Mouse (Mus musculus) liver, embryonic 14.5 days (tissue): ENCODE measurements around the gene Gm28051. TPM values are rescaled to one million over a fixed set of nuclear protein-coding genes. Genes with fewer than 3 reads are reported as not detected.

Source experiments
- ATAC-seq: fragments of 200-750 bp; cut with Nextera tagmentation; 2 replicates; pipeline ENCODE4 v1.8.0; 2017; ENCODE audit warnings: moderate number of reproducible peaks, mild to moderate bottlenecking, moderate library complexity; ENCODE audit not compliant: insufficient read depth
- DNase-seq, 3 experiments: peaks; one replicate each; pipeline ENCODE4 v3.0.0-alpha.2; 2012 to 2013; ENCODE audit warnings: low read depth in 3 of 3, low spot score in 3 of 3
- H3K27ac ChIP-seq: fragments of 300-500 bp; sonication (generic); 2 replicates; pipeline ENCODE4 v1.5.1; 2014; ENCODE audit warnings: moderate library complexity, mild to moderate bottlenecking, control low read depth, inconsistent platforms
- H3K27me3 ChIP-seq: fragments of 300-500 bp; sonication (generic); 2 replicates; pipeline ENCODE4 v1.6.1; 2014; ENCODE audit warnings: mild to moderate bottlenecking, low read length, moderate library complexity; ENCODE audit not compliant: control insufficient read depth, insufficient read depth
- H3K36me3 ChIP-seq: fragments of 300-500 bp; sonication (generic); replicated peaks from 2 replicates; pipeline ENCODE4 v1.6.1; 2014; ENCODE audit warnings: low read depth; ENCODE audit not compliant: control insufficient read depth, insufficient read depth
- H3K4me1 ChIP-seq, 2 experiments: fragments of 200-500 bp in 1 of 2; fragments of 300-500 bp in 1 of 2; sonication (generic) in 1 of 2; replicated peaks; 2 replicates each; pipeline ENCODE4 v1.6.1; 2012 to 2014; ENCODE audit warnings: antibody characterized with exemption in 1 of 2, inconsistent platforms in 1 of 2, low read length in 1 of 2; ENCODE audit not compliant: control insufficient read depth in 2 of 2, insufficient read depth in 2 of 2
- H3K4me2 ChIP-seq: fragments of 300-500 bp; sonication (generic); 2 replicates; pipeline ENCODE4 v1.6.1; 2014; ENCODE audit warnings: low read depth, mild to moderate bottlenecking, control low read depth, moderate library complexity
- H3K4me3 ChIP-seq, 2 experiments: fragments of 200-500 bp in 1 of 2; fragments of 300-500 bp in 1 of 2; sonication (generic) in 1 of 2; 2 replicates each; pipeline ENCODE4 v1.5.1; 2012 to 2014; ENCODE audit warnings: low read depth in 2 of 2, low read length in 2 of 2, mild to moderate bottlenecking in 2 of 2, control low read depth in 1 of 2, inconsistent platforms in 1 of 2, moderate library complexity in 1 of 2; ENCODE audit not compliant: insufficient read depth in 1 of 2
- H3K9ac ChIP-seq: fragments of 300-500 bp; sonication (generic); replicated peaks from 2 replicates; pipeline ENCODE4 v1.6.1; 2014; ENCODE audit warnings: mild to moderate bottlenecking, control low read depth, moderate library complexity
- H3K9me3 ChIP-seq: fragments of 300-500 bp; sonication (generic); 2 replicates; pipeline ENCODE4 v1.6.1; 2016; ENCODE audit warnings: low read length, mixed read lengths; ENCODE audit not compliant: control insufficient read depth
- CTCF ChIP-seq: IDR thresholded peaks from 2 replicates; pipeline ENCODE4 v1.5.1; 2016; ENCODE audit warnings: antibody characterized with exemption, low read depth, control low read depth
- EP300 ChIP-seq: IDR thresholded peaks from 2 replicates; pipeline ENCODE4 v1.6.1; 2016; ENCODE audit warnings: antibody characterized with exemption, low read depth
- WGBS: fragments of 180-500 bp; shearing (Covaris S2); extraction: QIAGEN DNeasy Blood & Tissue Kit; methylation state at CpG from one replicate; pipeline ENCODE4 v1.1.7; 2014; ENCODE audit not compliant: insufficient replicate concordance; 5-methylcytosine and 5-hydroxymethylcytosine counted together
- polyA plus RNA-seq, 2 experiments: library from polyadenylated mRNA; depleted of rRNA in 1 of 2; stranded (reverse) in 1 of 2; unstranded in 1 of 2; fragments of >200 nt; fragmentation: Nextera tagmentation in 1 of 2; extraction: Ambion mirVana in 1 of 2; gene quantifications; 2 replicates each; pipeline versions ENCODE4 v1.2.1 to v1.2.3; 2012 to 2014

The Gm28051 gene
- polyA plus RNA-seq, 2 experiments, result not detected

- Histone ChIP-seq H3K4me3 (no peak overlapping the region), H3K4me2 (no peak overlapping the region), H3K27me3 (no peaks in the 10 kb centered on the region), H3K4me1 (no peaks in the 10 kb centered on the region), H3K27ac (no peak overlapping the region), H3K36me3 (peaks cover 77% of the 10 kb centered on the region), H3K9ac (no peak overlapping the region), H3K9me3 (no peaks in the 10 kb centered on the region)
- DNase-seq (no peak), ATAC-seq (no peak)
- TF ChIP-seq EP300, result no peak
- no peak for TF ChIP-seq CTCF
- WGBS, result 85% methylated on average over 8 of the region's 8 CpGs
Measured at GRCm38 (mm10) chr12:102771601-102772000, 14.0 kb upstream of the Gm28051 start.

DNA sequence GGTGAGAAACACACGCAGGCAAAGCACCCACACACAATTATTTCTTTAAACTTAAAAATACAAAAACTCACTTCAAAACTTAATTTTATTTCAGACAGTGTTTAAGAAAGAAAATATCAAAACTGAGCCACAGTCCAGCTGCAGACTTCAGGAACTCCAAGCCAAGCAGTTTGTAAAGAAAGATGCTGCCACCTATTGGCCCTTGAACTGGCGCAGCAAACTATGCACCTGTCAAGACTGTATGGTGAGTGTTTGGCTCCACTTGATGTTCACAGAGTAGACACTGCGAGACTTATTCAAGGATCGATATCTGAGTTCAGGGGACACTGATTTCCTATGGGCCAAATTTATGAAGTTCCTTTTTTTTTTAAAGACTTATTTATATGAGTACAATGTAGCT is 11.4 kb upstream of the Gm28051 start:
- Histone ChIP-seq H3K27me3 (no peaks in the 10 kb centered on the region), H3K4me3 (no peak overlapping the region), H3K27ac (no peak overlapping the region), H3K4me1 (no peaks in the 10 kb centered on the region; a peak in 1 of 4 replicates), H3K9ac (no peak overlapping the region), H3K9me3 (no peaks in the 10 kb centered on the region), H3K36me3 (peaks cover 79% of the 10 kb centered on the region), H3K4me2 (no peak overlapping the region)
- no peak for DNase-seq
- no peak for TF ChIP-seq EP300
- TF ChIP-seq CTCF, result peak; percentile 48; the same call in 1 of the 2 replicates
- ATAC-seq, result no peak
- 79% methylated on average over 4 of the region's 4 CpGs for WGBS

- H3K27me3 ChIP-seq, result no peaks in the 10 kb centered on the region
- peaks cover 46% of the 10 kb centered on the region for H3K36me3 ChIP-seq
- no peak for DNase-seq
- no peak overlapping the region for H3K9ac ChIP-seq
- H3K4me3 ChIP-seq, result no peak overlapping the region
- no peak overlapping the region for H3K4me2 ChIP-seq
- H3K9me3 ChIP-seq, result no peaks in the 10 kb centered on the region
- H3K4me1 ChIP-seq, result peaks cover 3 to 4% of the 10 kb centered on the region in 2 experiments; a peak in 2 of 4 replicates
- ATAC-seq, result no peak
- TF ChIP-seq CTCF (no peak), EP300 (no peak)
- H3K27ac ChIP-seq, result no peak overlapping the region
Measured at GRCm38 (mm10) chr12:102763696-102764095, 6.1 kb upstream of the Gm28051 start.

DNA sequence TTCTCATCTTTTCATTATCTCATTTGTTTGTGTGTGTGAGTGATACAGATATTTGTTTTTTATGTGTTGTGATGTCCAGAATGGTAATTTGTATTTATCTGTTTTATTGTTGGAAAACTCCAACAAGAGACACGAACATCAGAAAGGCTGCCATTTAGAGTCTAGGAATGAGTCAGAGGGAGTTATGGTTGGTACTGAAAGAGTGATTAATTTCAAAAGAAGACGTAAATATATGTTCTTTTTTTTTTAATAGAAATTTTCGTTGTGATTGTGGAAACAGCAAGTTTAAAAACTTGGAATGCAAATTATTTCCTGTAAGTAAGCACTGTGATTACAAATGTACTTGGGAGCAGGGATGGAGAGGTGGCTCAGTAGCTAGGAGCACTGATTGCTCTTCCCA is 4.1 kb upstream of the Gm28051 start:
- peaks cover 4 to 6% of the 10 kb centered on the region in 2 experiments for H3K4me1 ChIP-seq
- WGBS, result 73% methylated on average over 3 of the region's 3 CpGs
- H3K4me2 ChIP-seq, result no peak overlapping the region
- TF ChIP-seq CTCF (no peak), EP300 (no peak)
- no peaks in the 10 kb centered on the region for H3K9me3 ChIP-seq
- ATAC-seq (no peak), DNase-seq (no peak)
- no peak overlapping the region for H3K9ac ChIP-seq
- H3K4me3 ChIP-seq, result no peak overlapping the region
- H3K27ac ChIP-seq, result no peak overlapping the region
- peaks cover 29% of the 10 kb centered on the region for H3K36me3 ChIP-seq
- H3K27me3 ChIP-seq, result no peaks in the 10 kb centered on the region

GRCm38 (mm10) chr12:102758936-102759335 is 1.4 kb upstream of the Gm28051 start:
- TF ChIP-seq CTCF, result no peak
- no peak for TF ChIP-seq EP300
- Histone ChIP-seq H3K36me3 (peaks cover 13% of the 10 kb centered on the region), H3K27me3 (no peaks in the 10 kb centered on the region), H3K9ac (peak overlapping the region; percentile 76), H3K27ac (no peak overlapping the region), H3K4me1 (peaks cover 10 to 12% of the 10 kb centered on the region in 2 experiments), H3K9me3 (no peaks in the 10 kb centered on the region), H3K4me3 (peak overlapping the region; percentile 64 to 96), H3K4me2 (peak overlapping the region; percentile 93)
- ATAC-seq (no peak), DNase-seq (no peak)
- WGBS, result 6% methylated on average over 5 of the region's 5 CpGs

- TF ChIP-seq EP300 (no peak), CTCF (no peak)
- Histone ChIP-seq H3K4me2 (peak within 1 kb of the TSS; percentile 97), H3K27me3 (no peaks in the 10 kb centered on the region), H3K36me3 (peaks cover 10% of the 10 kb centered on the region), H3K4me3 (peak within 1 kb of the TSS; percentile 87 to 96), H3K27ac (peak within 1 kb of the TSS; percentile 67), H3K4me1 (peaks cover 10 to 12% of the 10 kb centered on the region in 2 experiments), H3K9me3 (no peaks in the 10 kb centered on the region), H3K9ac (peak within 1 kb of the TSS; percentile 79)
- ATAC-seq, result no peak
- DNase-seq, result no peak
- under 1% methylated on average over 10 of the region's 10 CpGs for WGBS
Measured at GRCm38 (mm10) chr12:102758403-102758756, 815 bp upstream of the Gm28051 start, which contains the start of gene Gm20604. Gene Gm20604 (minus strand): TSS chr12:102758672.
